Mouse (Mus musculus) common myeloid progenitor, adult 5-6 weeks (primary cell): ENCODE results near the gene Stradb. TPM values are rescaled to one million over a fixed set of nuclear protein-coding genes. Genes with fewer than 3 reads are reported as not detected.
"Not testable (repeated sequence)": the region's sequence is repeated elsewhere in the genome, so short reads cannot be mapped to it uniquely, and the experiment has no call there.

Source experiments
- ATAC-seq: replicated peaks from 2 replicates; pipeline ENCODE4 v1.8.0; 2016; ENCODE audit warnings: low read depth, mild to moderate bottlenecking, moderate TSS enrichment, inconsistent platforms; ENCODE audit not compliant: poor library complexity, severe bottlenecking
- total RNA-seq: library from RNA; stranded (forward); fragments of 200-1000, 187-1606 nt; gene quantifications from 2 replicates; pipeline ENCODE4 v1.2.3, GENCODE M21; 2017

The Stradb gene
- total RNA-seq, 1 experiment from 2014 or later = 13.1 TPM

DNA sequence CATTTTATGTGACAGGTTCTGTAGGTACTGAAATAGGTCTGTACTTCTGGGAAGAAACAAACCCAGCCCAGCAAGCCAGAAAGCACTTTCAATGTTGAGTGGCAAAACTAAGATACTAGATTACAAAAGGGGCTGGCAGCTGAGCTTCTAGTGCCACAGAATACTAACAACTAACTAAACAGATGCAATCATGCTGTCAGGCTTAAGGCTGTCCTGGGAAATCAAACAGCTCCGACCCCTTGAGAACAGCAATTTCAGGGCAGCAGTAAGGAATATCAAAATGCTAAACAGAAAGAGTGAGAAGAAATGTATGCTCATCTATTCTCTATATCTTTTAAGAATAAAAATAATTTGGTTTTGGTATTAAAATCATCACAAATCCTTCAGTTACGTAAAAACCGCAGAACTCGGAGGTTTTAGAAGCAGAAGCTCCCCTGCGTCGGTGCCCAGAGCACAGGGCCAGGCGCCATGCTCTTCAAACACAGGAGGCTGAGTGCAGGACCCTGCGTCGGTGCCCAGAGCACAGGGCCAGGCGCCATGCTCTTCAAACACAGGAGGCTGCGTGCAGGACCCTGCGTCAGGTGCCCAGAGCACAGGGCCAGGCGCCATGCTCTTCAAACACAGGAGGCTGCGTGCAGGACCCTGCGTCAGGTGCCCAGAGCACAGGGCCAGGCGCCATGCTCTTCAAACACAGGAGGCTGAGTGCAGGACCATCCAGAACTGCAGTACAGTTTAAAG is 14.4 kb upstream of the Stradb start:
- not testable (repeated sequence) for ATAC-seq

- no peak for ATAC-seq
Observed at GRCm38 (mm10) chr1:58959682-58960081, 13.6 kb upstream of the Stradb start.

DNA sequence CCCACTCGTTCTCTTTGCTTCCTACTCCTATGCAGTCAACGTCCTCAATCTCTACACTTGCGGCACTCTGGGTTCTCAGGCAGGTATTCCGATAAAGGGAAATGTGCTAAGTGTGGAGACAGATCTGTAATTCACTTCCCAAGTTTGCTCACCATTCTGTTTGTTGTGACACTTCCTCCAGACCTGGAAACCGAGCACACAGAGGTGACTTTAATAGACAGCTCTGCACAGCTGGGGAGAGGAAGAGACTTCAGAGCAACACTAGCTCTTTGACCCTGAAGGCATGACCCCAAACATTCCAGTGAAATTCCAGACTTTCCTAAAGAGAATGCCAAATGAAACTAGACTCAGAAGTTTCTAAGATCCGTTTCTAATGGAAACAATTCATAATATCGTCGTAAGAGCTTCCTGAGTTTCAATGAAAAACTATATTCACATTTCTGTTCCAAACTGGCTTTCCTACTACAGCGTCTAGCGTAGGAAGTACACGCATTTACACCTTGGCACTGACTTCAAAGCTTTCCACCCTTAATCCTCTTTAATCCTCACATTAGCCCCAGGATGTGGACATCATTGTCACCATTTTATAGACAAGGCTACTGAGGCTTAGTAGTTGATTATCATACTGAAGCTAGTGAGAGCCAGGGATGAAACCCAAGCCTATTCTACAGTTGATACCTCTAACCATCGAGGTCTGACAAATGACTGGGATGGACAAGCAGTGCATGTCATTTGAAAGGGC is 12.0 kb upstream of the Stradb start:
- ATAC-seq = no peak

GRCm38 (mm10) chr1:58962418-58962817 is 10.9 kb upstream of the Stradb start:
- no peak; the same call in 1 of the 2 replicates for ATAC-seq

GRCm38 (mm10) chr1:58962865-58963264 is 10.5 kb upstream of the Stradb start:
- ATAC-seq = no peak

DNA sequence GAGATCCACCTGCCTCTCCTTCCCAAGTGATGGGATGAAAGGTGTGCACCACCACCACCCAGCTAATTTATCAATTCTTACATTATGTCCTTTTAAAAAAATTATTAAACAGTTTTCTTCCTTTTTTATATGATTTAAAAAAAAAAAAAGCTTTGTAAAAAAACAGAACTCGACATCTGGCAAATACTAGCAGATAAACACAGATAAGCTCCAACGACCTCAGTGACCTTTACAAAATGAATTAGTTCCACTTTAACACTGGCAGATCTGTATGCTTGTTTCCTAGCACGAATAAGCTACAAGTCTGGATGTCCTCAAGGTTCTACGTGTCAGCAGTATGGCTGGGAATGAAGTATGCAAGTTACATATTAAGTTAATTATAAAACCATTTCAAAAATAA is 5.8 kb upstream of the Stradb start:
- no peak for ATAC-seq

DNA sequence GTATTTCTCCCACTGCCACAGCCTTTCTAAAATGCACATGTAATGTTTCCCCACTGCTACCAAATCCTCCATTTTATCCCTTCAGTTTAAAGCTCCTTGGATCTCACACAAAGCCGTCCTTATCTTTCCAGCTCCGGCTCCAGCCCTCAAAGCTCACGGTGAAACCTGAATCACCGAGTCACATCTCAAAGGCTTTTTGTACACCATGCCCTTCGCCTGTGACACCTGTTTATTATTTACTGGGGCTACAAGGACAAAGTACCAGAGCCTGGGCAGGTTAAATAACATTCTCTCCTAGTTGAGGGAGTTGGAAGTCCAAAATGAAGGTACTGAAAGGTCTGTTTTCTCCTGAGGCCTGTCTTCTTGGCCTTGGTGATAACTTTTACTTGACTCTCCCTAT is 3.3 kb upstream of the Stradb start:
- ATAC-seq = no peak

GRCm38 (mm10) chr1:58971097-58971496 is 2.2 kb upstream of the Stradb start:
- ATAC-seq = no peak

DNA sequence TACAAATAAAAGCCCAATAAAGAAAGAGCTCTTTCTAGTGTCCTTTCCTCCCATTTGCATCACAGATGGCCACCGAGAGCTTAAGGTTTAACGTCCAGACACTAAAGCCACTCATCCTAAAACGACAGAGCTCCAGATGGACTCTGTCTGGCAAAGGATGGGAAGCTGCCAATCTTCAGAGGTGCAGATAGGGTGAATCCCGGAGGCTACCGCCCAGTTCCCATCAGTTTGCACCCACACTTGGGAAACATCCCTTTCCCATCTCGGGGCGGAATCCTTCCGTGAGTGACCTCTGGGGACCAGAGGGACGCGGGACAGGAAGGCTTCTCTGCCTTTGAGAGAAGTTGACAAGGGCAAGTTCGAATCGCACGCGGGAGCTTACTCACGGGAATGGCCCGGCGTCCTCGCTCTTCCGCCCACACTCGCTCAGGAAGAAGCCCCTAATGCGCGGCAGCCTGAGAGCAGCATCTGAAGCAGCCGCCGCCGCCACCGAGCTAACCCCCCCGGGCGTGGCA is 414 bp upstream of the Stradb start:
- ATAC-seq = no peak

DNA sequence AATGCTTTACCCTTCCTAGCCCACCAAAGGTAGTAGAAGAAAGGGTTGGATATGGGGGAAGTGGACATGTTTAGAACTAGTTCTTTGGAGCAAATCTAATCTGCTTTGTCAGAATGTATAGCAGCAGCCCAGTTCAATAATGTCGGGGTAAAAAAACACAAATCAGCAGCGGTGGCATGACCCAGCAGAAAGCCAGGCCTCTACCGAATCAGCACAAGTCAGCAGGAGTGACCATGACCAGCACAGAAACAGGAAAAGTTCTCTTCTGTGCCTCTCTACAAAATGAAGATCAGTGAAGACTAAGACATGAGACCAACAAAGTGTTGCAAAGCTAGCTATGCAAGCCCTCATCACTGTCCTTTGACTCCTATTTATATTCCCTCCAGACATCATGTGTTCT is 9.0 kb downstream of the Stradb start:
- ATAC-seq = no peak

DNA sequence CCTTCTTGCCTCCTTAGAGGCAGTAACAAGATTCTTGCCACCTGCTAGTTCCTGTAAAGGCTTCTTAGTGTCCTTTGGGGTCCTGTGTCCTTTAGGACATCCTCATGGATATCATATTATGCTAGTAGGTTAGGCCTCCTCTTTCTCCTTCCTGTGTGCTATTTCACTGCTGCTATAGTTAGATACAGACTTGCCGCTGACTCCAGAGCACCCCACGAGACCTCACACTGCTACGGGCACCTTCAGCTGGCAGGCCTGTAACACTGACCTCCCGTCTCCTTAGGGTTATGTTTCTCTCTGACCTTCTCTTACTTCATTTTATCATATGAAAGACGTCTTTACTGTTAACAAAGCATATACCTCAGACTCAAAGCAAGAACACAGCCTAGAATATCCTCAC is 11.3 kb downstream of the Stradb start:
- ATAC-seq = no peak

DNA sequence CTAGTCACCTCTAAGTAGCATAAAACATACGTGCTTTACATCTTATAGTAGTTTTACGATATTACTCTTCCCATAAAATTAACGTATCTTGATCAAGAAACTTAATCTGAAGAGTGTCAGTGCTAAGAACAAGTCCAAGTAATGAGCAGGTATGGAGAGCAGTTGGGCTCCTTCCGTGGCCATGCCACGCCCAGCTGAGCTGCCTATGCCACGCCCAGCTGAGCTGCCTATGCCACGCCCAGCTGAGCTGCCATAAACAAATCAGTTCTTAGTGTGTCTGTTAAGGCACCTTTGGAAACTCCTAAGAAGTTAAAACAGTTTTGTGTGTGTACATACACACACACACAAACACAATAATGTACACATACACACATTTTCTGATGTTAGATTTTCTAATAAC is 19.8 kb downstream of the Stradb start:
- ATAC-seq = no peak

DNA sequence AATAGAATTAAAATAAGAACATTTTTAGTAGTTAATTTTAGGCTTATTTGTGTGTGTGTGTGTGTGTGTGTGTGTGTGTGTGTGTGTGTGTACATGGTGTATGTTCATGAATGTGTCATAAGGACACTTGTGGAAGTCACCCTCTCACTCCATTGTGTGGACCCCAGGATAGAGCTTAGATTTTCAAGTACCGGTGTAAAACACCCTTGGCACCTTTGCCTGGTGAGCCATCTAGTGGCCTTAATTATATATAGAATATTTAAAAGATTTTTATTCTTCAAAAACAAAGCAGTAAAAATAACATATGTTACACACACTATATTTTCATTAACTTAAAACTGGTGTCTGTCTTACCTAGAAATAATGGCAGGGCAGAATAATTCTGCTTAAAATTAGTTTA is 20.4 kb downstream of the Stradb start:
- ATAC-seq = 0 out of 2 replicates have a peak, but pooled peaks have one; percentile 36

DNA sequence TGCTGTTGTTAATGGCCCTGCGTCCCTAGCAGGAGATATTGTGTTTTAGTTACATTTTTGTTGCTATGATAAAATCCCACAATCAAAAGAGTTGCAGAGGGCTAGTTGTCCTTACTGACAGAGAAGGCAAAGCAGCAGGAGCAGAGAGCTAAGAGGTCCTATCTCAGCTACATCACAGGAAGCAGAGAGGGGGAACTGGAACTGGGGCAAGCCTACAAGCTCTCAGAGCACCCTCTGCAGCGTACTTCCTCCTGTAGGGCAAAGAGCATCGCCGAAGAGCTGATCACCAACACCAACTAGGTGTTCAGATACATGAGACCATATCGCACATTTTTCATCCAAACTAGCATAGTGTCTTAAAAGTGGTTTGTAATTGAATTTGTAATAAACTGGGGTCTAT is 22.0 kb downstream of the Stradb start:
- ATAC-seq = peak; percentile 63; the same call in 1 of the 2 replicates

DNA sequence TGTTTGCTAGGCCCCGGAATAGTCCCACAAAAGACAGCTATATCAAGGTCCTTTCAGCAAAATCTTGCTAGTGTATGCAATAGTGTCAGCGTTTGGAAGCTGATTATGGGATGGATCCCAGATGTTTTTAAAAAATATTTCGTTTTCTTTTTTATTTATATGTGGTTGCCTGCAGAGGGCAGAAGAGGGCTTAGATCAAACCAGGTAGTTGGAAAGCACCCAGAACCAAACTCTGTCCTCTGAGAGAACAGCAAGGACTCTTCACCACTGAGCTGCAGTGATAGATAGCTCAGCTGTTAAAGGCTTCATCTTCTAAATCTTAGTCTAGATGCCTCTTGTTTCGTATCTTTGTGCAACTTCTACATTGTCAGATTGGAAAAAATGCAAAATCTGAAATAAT is 35.9 kb downstream of the Stradb start:
- peak; percentile 71; the same call in 1 of the 2 replicates for ATAC-seq

DNA sequence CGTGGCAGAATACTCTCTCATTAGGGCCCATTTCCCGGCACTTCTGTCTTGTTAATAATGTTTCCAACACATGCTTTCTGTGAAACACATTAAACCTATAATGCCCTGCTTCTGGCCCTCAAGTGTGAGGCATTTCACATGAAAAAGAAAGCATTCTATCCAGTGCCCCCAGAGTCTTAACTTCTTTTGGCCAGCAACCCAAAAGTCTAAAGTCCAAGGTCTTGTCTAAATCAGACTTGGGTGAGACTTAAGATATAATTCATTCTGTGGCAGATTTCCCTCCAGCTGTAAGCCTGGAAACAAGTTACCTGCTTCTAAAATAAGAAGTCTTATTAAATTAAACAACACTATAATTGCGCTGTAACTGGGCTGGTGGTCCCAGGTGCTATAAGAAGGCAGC is 48.2 kb downstream of the Stradb start:
- no peak for ATAC-seq

GRCm38 (mm10) chr1:59037723-59038122 is 64.4 kb downstream of the Stradb start:
- no peak for ATAC-seq
